ENCODE assay signal across 33 mouse cellular contexts in the genomic region with DNA sequence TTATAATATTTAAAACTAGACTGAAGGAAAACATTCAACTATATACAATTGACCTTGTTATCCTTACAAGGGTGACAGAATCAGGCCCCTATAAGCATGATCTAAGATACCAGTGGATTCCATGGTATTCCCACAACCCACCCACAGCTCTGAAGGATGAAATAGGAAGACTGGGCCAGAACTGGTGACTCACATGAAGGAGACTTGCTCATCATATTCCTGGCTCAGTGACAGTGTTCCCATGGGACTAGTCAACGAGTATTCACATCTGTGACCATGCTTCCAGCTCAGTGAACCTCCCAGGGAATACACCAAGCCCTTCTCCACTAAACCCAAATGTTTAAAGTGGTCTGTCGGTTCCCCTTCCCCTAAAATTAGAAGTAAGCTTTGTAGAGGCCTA. TPM values are rescaled to one million over a fixed set of nuclear protein-coding genes. Genes with fewer than 3 reads are reported as not detected.
DNase-seq lines count a peak whose midpoint lies in the region; ATAC-seq and TF ChIP-seq lines count a peak whose summit lies in the region.
"Had no signal": no experiment of that assay in that cellular context is flagged by ENCODE, and none has a peak within 500 bp of the region (broad histone marks: within the 10 kb centered on the region; RNA-seq: fewer than 3 reads in every experiment).

No protein-coding gene starts in this region.

- WGBS in heart, embryonic 12.5 days: 72% methylated on average over 2 of the region's 2 CpGs
- 83% methylated on average over 2 of the region's 2 CpGs for WGBS in forebrain, embryonic 11.5 days

- H3K9me3 ChIP-seq in heart, embryonic 12.5 days (replicated peaks): no peaks in the 10 kb centered on the region
- H3K9me3 ChIP-seq in forebrain, embryonic 11.5 days (ENCODE audit: control insufficient read depth, low read length): no peaks in the 10 kb centered on the region
- H3K9me3 ChIP-seq: embryonic facial prominence, embryonic 12.5 days; forebrain, embryonic 15.5 days; hindbrain, embryonic 12.5 days; intestine, embryonic 15.5 days; neural tube, embryonic 15.5 days had no signal

- no peak for ATAC-seq in heart, embryonic 12.5 days (ENCODE audit: insufficient number of reproducible peaks, low FRiP score)
- ATAC-seq in forebrain, embryonic 11.5 days (replicated peaks; ENCODE audit: low FRiP score): no peak
- ATAC-seq: forebrain, embryonic 15.5 days; hindbrain, postnatal 0 days; intestine, embryonic 15.5 days had no signal

- H3K4me1 ChIP-seq in heart, embryonic 12.5 days (replicated peaks): no peaks in the 10 kb centered on the region
- H3K4me1 ChIP-seq in forebrain, embryonic 11.5 days (replicated peaks; ENCODE audit: control insufficient read depth, insufficient read depth, low read length): no peaks in the 10 kb centered on the region
- H3K4me1 ChIP-seq: embryonic facial prominence, embryonic 12.5 days; forebrain, embryonic 15.5 days; hindbrain, embryonic 12.5 days; intestine, embryonic 15.5 days; neural tube, embryonic 15.5 days had no signal

- no peak overlapping the region for H3K4me2 ChIP-seq in heart, embryonic 12.5 days
- H3K4me2 ChIP-seq in forebrain, embryonic 11.5 days (ENCODE audit: low read depth, low read length, severe bottlenecking): no peak overlapping the region
- H3K4me2 ChIP-seq: embryonic facial prominence, embryonic 12.5 days; forebrain, embryonic 15.5 days; hindbrain, embryonic 12.5 days; intestine, embryonic 15.5 days; neural tube, embryonic 15.5 days had no signal

- H3K79me3 ChIP-seq in C2C12 (ENCODE audit: low read depth): no peaks in the 10 kb centered on the region

- H3K27ac ChIP-seq in heart, embryonic 12.5 days (ENCODE audit: poor library complexity, severe bottlenecking): no peak overlapping the region
- no peak overlapping the region for H3K27ac ChIP-seq in forebrain, embryonic 11.5 days (ENCODE audit: low read depth, low read length)
- H3K27ac ChIP-seq: embryonic facial prominence, embryonic 12.5 days; forebrain, embryonic 15.5 days; heart, adult 2 months; hindbrain, embryonic 12.5 days; hindbrain, postnatal 0 days; intestine, embryonic 15.5 days; kidney, postnatal 0 days; liver, embryonic 14.5 days; macrophage; neural tube, embryonic 15.5 days had no signal

- H3K4me3 ChIP-seq in heart, embryonic 12.5 days: no peak overlapping the region
- no peak overlapping the region for H3K4me3 ChIP-seq in C2C12 (ENCODE audit: insufficient read depth, poor library complexity, severe bottlenecking)
- H3K4me3 ChIP-seq in forebrain, embryonic 11.5 days (ENCODE audit: low read depth, low read length): no peak overlapping the region
- H3K4me3 ChIP-seq: embryonic facial prominence, embryonic 12.5 days; forebrain, embryonic 15.5 days; heart, adult 2 months; hindbrain, embryonic 12.5 days; intestine, embryonic 15.5 days; neural tube, embryonic 15.5 days had no signal

- TF ChIP-seq CTCF in C2C12 (IDR thresholded peaks at IDR 0.05; ENCODE audit: control insufficient read depth, insufficient read depth, insufficient read length): no peak

- H3K36me3 ChIP-seq in heart, embryonic 12.5 days: no peaks in the 10 kb centered on the region
- no peaks in the 10 kb centered on the region for H3K36me3 ChIP-seq in C2C12 (ENCODE audit: control insufficient read depth, insufficient read depth)
- H3K36me3 ChIP-seq in forebrain, embryonic 11.5 days (ENCODE audit: control insufficient read depth, insufficient read depth, low read length): no peaks in the 10 kb centered on the region
- H3K36me3 ChIP-seq: embryonic facial prominence, embryonic 12.5 days; forebrain, embryonic 15.5 days; hindbrain, embryonic 12.5 days; intestine, embryonic 15.5 days; neural tube, embryonic 15.5 days had no signal

- H3K9ac ChIP-seq in heart, embryonic 12.5 days: no peak overlapping the region
- H3K9ac ChIP-seq in forebrain, embryonic 11.5 days (ENCODE audit: low read length): no peak overlapping the region
- H3K9ac ChIP-seq: embryonic facial prominence, embryonic 12.5 days; forebrain, embryonic 15.5 days; hindbrain, embryonic 12.5 days; intestine, embryonic 15.5 days; liver, embryonic 14.5 days; neural tube, embryonic 15.5 days had no signal

- H3K27me3 ChIP-seq in heart, embryonic 12.5 days (replicated peaks): no peaks in the 10 kb centered on the region
- H3K27me3 ChIP-seq in C2C12 (ENCODE audit: control insufficient read depth, insufficient read depth, insufficient read length): no peaks in the 10 kb centered on the region
- no peaks in the 10 kb centered on the region for H3K27me3 ChIP-seq in forebrain, embryonic 11.5 days (ENCODE audit: control insufficient read depth, insufficient read depth, low read length)
- H3K27me3 ChIP-seq: embryonic facial prominence, embryonic 12.5 days; forebrain, embryonic 15.5 days; hindbrain, embryonic 12.5 days; intestine, embryonic 15.5 days; neural tube, embryonic 15.5 days had no signal

- H3K79me2 ChIP-seq in C2C12 (ENCODE audit: control insufficient read depth, insufficient read depth): no peaks in the 10 kb centered on the region

- DNase-seq in heart, adult 18-20 months: peak; percentile 25 to 26
- DNase-seq in adipocyte (ENCODE audit: low spot score): peak; percentile 42
- peak; percentile 10 for DNase-seq in skeletal muscle tissue, adult 2 months (ENCODE audit: low read depth, low spot score)
- no peak for DNase-seq in embryo, embryonic 10.5 days (ENCODE audit: low spot score)
- DNase-seq in forebrain, embryonic 11.5 days (ENCODE audit: low spot score): no peak
- DNase-seq: adrenal gland, adult 2 months; cerebellum, adult 11 months; cerebellum, adult 9-10 months; cerebellum, postnatal 36 days; embryo, embryonic 11 days; gastrocnemius, postnatal 14 days; kidney, adult 2 months; layer of hippocampus, postnatal 36 days; liver; lung, adult 2 months; lung, postnatal 10 days; midbrain, embryonic 14.5 days; right cerebral cortex, postnatal 25 days; spleen, adult 18-20 months; thymus, postnatal 14 days had no signal

- no peak overlapping the region for H3ac ChIP-seq in C2C12 (ENCODE audit: control insufficient read depth, insufficient read length, low read depth)

TF ChIP-seq in C2C12, 6 proteins besides CTCF, POLR2A, EP300 and RAD21:
- TF ChIP-seq USF1 (IDR thresholded peaks at IDR 0.05; ENCODE audit: low read depth) (no peak), FOSL1 (IDR thresholded peaks at IDR 0.05; ENCODE audit: insufficient read depth, low read length, poor library complexity, severe bottlenecking) (peak; percentile 18), MYOD1 (IDR thresholded peaks at IDR 0.05; ENCODE audit: control insufficient read depth, insufficient read length, low read depth) (peak; percentile 28)

RNA-seq across cellular contexts. Expression of gene Btc, which starts 27.3 kb away (rescaled TPM):
- total RNA-seq in heart, adult 18-20 months (2021): 1 to 10 TPM; 1.6 to 2.5 TPM
- polyA plus RNA-seq in heart, embryonic 12.5 days (2016; fragmentation: Nextera tagmentation; extraction: Ambion mirVana): 0.78 and 1.3 TPM in 2 replicates
- 1.5 TPM for polyA plus RNA-seq in C2C12 (2012; fragmentation: generic; extraction: Trizol)
- polyA plus RNA-seq in forebrain, embryonic 11.5 days (2014; fragmentation: Nextera tagmentation; extraction: Ambion mirVana): not detected in 2 replicates
- total RNA-seq: monocyte, adult 5-6 weeks had no signal
- polyA plus RNA-seq: macrophage had no signal

Comparison
In these comparisons a context has a peak if more than half of its experiments do, and no peak if none do; other contexts are left out.
1. DNase-seq: peak in heart, adult 18-20 months (2 of 2), adipocyte (single experiment) and skeletal muscle tissue, adult 2 months (single experiment); none in embryo, embryonic 10.5 days (single experiment) and forebrain, embryonic 11.5 days (single experiment).